Mouse (Mus musculus): ENCODE measurements around the gene Fzr1.
A peak's percentile ranks its signal among the peaks of the same experiment; 100 is the strongest.

Fzr1 gene

GRCm38 (mm10) chr10:81318589-81319329, 59.6 kb downstream of the Fzr1 start:
- TF ChIP-seq NANOG (IDR thresholded peaks at IDR 0.05; ENCODE audit: borderline replicate concordance, low read length) (no peak), CTCF (conservative IDR thresholded peaks at IDR 0.05; ENCODE audit: low read length) (no peak), POU5F1 (IDR thresholded peaks at IDR 0.05; ENCODE audit: borderline replicate concordance, low read length) (no peak)
- Histone ChIP-seq H3K4me1 (replicated peaks; ENCODE audit: low read depth, low read length) (peaks cover 83% of the 10 kb centered on the region), H3K9me3 (ENCODE audit: low read length) (no peaks in the 10 kb centered on the region), H3K27me3 (ENCODE audit: insufficient read depth, low read length) (no peaks in the 10 kb centered on the region), H3K36me3 (ENCODE audit: insufficient read depth, low read length) (peaks cover 65% of the 10 kb centered on the region), H3K4me3 (replicated peaks; ENCODE audit: low read length) (peak overlapping the region; percentile 100; the same call in 1 of the 2 replicates)

- Histone ChIP-seq H3K9me3 (ENCODE audit: low read length) (no peaks in the 10 kb centered on the region), H3K36me3 (ENCODE audit: insufficient read depth, low read length) (peaks cover 65% of the 10 kb centered on the region)
- TF ChIP-seq CTCF (conservative IDR thresholded peaks at IDR 0.05; ENCODE audit: low read length) (no peak), NANOG (IDR thresholded peaks at IDR 0.05; ENCODE audit: borderline replicate concordance, low read length) (no peak), POU5F1 (IDR thresholded peaks at IDR 0.05; ENCODE audit: borderline replicate concordance, low read length) (no peak)
These were observed 61.0 kb downstream of the Fzr1 start for GRCm38 (mm10) chr10:81317273-81317672.

GRCm38 (mm10) chr10:81316338-81317060, 61.8 kb downstream of the Fzr1 start:
- Histone ChIP-seq H3K4me1 (replicated peaks; ENCODE audit: low read depth, low read length) (peaks cover 83% of the 10 kb centered on the region), H3K36me3 (ENCODE audit: insufficient read depth, low read length) (peaks cover 70% of the 10 kb centered on the region), H3K27me3 (ENCODE audit: insufficient read depth, low read length) (no peaks in the 10 kb centered on the region), H3K9me3 (ENCODE audit: low read length) (no peaks in the 10 kb centered on the region), H3K4me3 (replicated peaks; ENCODE audit: low read length) (peak overlapping the region; percentile 72)
- TF ChIP-seq CTCF (conservative IDR thresholded peaks at IDR 0.05; ENCODE audit: low read length) (peak; percentile 14; the same call in 1 of the 2 replicates), POU5F1 (IDR thresholded peaks at IDR 0.05; ENCODE audit: borderline replicate concordance, low read length) (no peak)

More at GRCm38 (mm10) chr10:81317273-81317672, 61.0 kb downstream of the Fzr1 start:
- H3K4me1 ChIP-seq (replicated peaks; ENCODE audit: low read depth, low read length) = peaks cover 83% of the 10 kb centered on the region
- H3K27me3 ChIP-seq (ENCODE audit: insufficient read depth, low read length) = no peaks in the 10 kb centered on the region
- peak overlapping the region; percentile 72 for H3K4me3 ChIP-seq (replicated peaks; ENCODE audit: low read length)
